14 mouse cellular contexts compared by ENCODE assay signal in genomic region chr4:43417269-43418062, GRCm38 (mm10). TPM values are rescaled to one million over a fixed set of nuclear protein-coding genes. Genes with fewer than 3 reads are reported as not detected.
DNase-seq lines count a peak whose midpoint lies in the region; ATAC-seq and TF ChIP-seq lines count a peak whose summit lies in the region.
"Had no signal": no experiment of that assay in that cellular context is flagged by ENCODE, and none has a peak within 500 bp of the region (broad histone marks: within the 10 kb centered on the region; RNA-seq: fewer than 3 reads in every experiment).

No protein-coding gene starts in this region.

- H3K36me3 ChIP-seq in heart, embryonic 10.5 days: peaks cover 40% of the 10 kb centered on the region
- peaks cover 43% of the 10 kb centered on the region for H3K36me3 ChIP-seq in lung, embryonic 14.5 days (ENCODE audit: insufficient read depth)
- 0 out of 2 replicates have a peak, but pooled peaks cover 6% of the 10 kb centered on the region for H3K36me3 ChIP-seq in liver, embryonic 15.5 days (replicated peaks)

- no peak overlapping the region for H3K9ac ChIP-seq in lung, embryonic 14.5 days
- H3K9ac ChIP-seq in liver, embryonic 15.5 days: no peak overlapping the region

- peak; percentile 50; the same call in 1 of the 2 replicates for ATAC-seq in lung, embryonic 14.5 days (ENCODE audit: insufficient read depth)
- peak; percentile 47; the same call in 1 of the 2 replicates for ATAC-seq in liver, embryonic 15.5 days (ENCODE audit: insufficient read depth)

- H3K27ac ChIP-seq in heart, embryonic 10.5 days: peak overlapping the region; percentile 59; the same call in 1 of the 2 replicates
- H3K27ac ChIP-seq in lung, embryonic 14.5 days (ENCODE audit: low read depth): peak overlapping the region; percentile 82
- no peak overlapping the region; the same call in 1 of the 2 replicates for H3K27ac ChIP-seq in liver, embryonic 15.5 days (replicated peaks)
- H3K27ac ChIP-seq: forebrain, embryonic 10.5 days; hindbrain, embryonic 13.5 days had no signal

- 0 out of 2 replicates have a peak overlapping the region, but pooled peaks have one; percentile 10 for H3K4me2 ChIP-seq in lung, embryonic 14.5 days
- H3K4me2 ChIP-seq in liver, embryonic 15.5 days: no peak overlapping the region
- H3K4me2 ChIP-seq: hindbrain, embryonic 13.5 days had no signal

- intact Hi-C loops in heart, postnatal 25 days (cut with DNase I): loop anchor here (1.0 kb wide), 1 partner anchor 10 kb away; no protein-coding TSS in a partner anchor

- no peak for DNase-seq in heart, embryonic 10.5 days (ENCODE audit: low spot score)
- no peak for DNase-seq in heart, postnatal 25 days (ENCODE audit: low spot score)
- DNase-seq in lung, embryonic 14.5 days: no peak
- no peak for DNase-seq in lung, postnatal 36 days
- DNase-seq in c-Kit-positive CD71-positive TER-119-negative erythroid progenitor cells, embryonic 14.5 days (ENCODE audit: low read depth): peak; percentile 62
- no peak for DNase-seq in urinary bladder, adult 18-20 months (ENCODE audit: low spot score in 2 of 2)
- DNase-seq in ovary, postnatal 36 days (ENCODE audit: low spot score): no peak
- DNase-seq: adrenal gland, postnatal 14 days; cerebellum, adult 18-20 months had no signal

- TF ChIP-seq CTCF in lung, embryonic 14.5 days (IDR thresholded peaks at IDR 0.05; ENCODE audit: low read depth): no peak

- peaks cover 16% of the 10 kb centered on the region for H3K27me3 ChIP-seq in heart, embryonic 10.5 days (ENCODE audit: insufficient read depth, poor library complexity, severe bottlenecking)
- no peaks in the 10 kb centered on the region for H3K27me3 ChIP-seq in lung, embryonic 14.5 days (ENCODE audit: insufficient read depth, low read length)
- H3K27me3 ChIP-seq in liver, embryonic 15.5 days: no peaks in the 10 kb centered on the region

- peaks cover 34% of the 10 kb centered on the region; the same call in 1 of the 2 replicates for H3K4me1 ChIP-seq in heart, embryonic 10.5 days
- peaks cover 3% of the 10 kb centered on the region; the same call in 1 of the 2 replicates for H3K4me1 ChIP-seq in lung, embryonic 14.5 days (ENCODE audit: insufficient read depth)
- peaks cover 10% of the 10 kb centered on the region; the same call in 1 of the 2 replicates for H3K4me1 ChIP-seq in liver, embryonic 15.5 days (replicated peaks)

- H3K9me3 ChIP-seq in heart, embryonic 10.5 days: no peaks in the 10 kb centered on the region
- H3K9me3 ChIP-seq in lung, embryonic 14.5 days (ENCODE audit: low read depth, low read length): no peaks in the 10 kb centered on the region
- no peaks in the 10 kb centered on the region for H3K9me3 ChIP-seq in liver, embryonic 15.5 days (replicated peaks)
- H3K9me3 ChIP-seq: forebrain, embryonic 10.5 days; hindbrain, embryonic 13.5 days had no signal

- no peak overlapping the region for H3K4me3 ChIP-seq in heart, embryonic 10.5 days
- H3K4me3 ChIP-seq in lung, embryonic 14.5 days (ENCODE audit: low read depth, low read length): no peak overlapping the region
- no peak overlapping the region for H3K4me3 ChIP-seq in liver, embryonic 15.5 days (replicated peaks)
- H3K4me3 ChIP-seq: forebrain, embryonic 10.5 days; hindbrain, embryonic 13.5 days had no signal

- WGBS in heart, embryonic 10.5 days: 63% methylated on average over 16 of the region's 16 CpGs
- 48% methylated on average over 16 of the region's 16 CpGs for WGBS in lung, embryonic 14.5 days
- WGBS in liver, embryonic 15.5 days (ENCODE audit: insufficient replicate concordance): 43% methylated on average over 16 of the region's 16 CpGs

RNA-seq across cellular contexts. Expression of gene Fam166b, which starts 11.5 kb away (rescaled TPM):
- not detected in 2 replicates for polyA plus RNA-seq in heart, embryonic 10.5 days (2016; fragmentation: Nextera tagmentation; extraction: Ambion mirVana)
- total RNA-seq in heart, postnatal 25 days (2021): not detected
- 0.32 and 0.34 TPM in 2 replicates for polyA plus RNA-seq in lung, embryonic 14.5 days (2014; fragmentation: Nextera tagmentation; extraction: Ambion mirVana)
- polyA plus RNA-seq in liver, embryonic 15.5 days (2015; fragmentation: Nextera tagmentation; extraction: Ambion mirVana): not detected in 2 replicates
- total RNA-seq: adrenal gland, postnatal 14 days; gastrocnemius, adult 8-10 months; megakaryocyte, adult 5-6 weeks had no signal

RNA-seq across cellular contexts. Expression of gene Tesk1, which starts 24.3 kb away (rescaled TPM):
- polyA plus RNA-seq in heart, embryonic 10.5 days (2016; fragmentation: Nextera tagmentation; extraction: Ambion mirVana): 5.0 and 6.3 TPM in 2 replicates
- 10 to 100 TPM; 33.1 to 34.4 TPM for total RNA-seq in heart, postnatal 25 days (2021)
- 12.6 and 15.9 TPM in 2 replicates for polyA plus RNA-seq in lung, embryonic 14.5 days (2014; fragmentation: Nextera tagmentation; extraction: Ambion mirVana)
- 1.0 and 1.2 TPM in 2 replicates for polyA plus RNA-seq in liver, embryonic 15.5 days (2015; fragmentation: Nextera tagmentation; extraction: Ambion mirVana)

RNA-seq across cellular contexts. Expression of gene Rusc2, which starts 35.7 kb away (rescaled TPM):
- 9.9 and 11.2 TPM in 2 replicates for polyA plus RNA-seq in heart, embryonic 10.5 days (2016; fragmentation: Nextera tagmentation; extraction: Ambion mirVana)
- 10 to 100 TPM; 35.3 to 49.1 TPM for total RNA-seq in heart, postnatal 25 days (2021)
- polyA plus RNA-seq in lung, embryonic 14.5 days (2014; fragmentation: Nextera tagmentation; extraction: Ambion mirVana): 5.0 and 5.8 TPM in 2 replicates
- polyA plus RNA-seq in liver, embryonic 15.5 days (2015; fragmentation: Nextera tagmentation; extraction: Ambion mirVana): 1.4 and 2.8 TPM in 2 replicates

RNA-seq across cellular contexts. Expression of gene Cd72, which starts 37.0 kb away (rescaled TPM):
- polyA plus RNA-seq in heart, embryonic 10.5 days (2016; fragmentation: Nextera tagmentation; extraction: Ambion mirVana): 0.70 and 1.4 TPM in 2 replicates
- under 1 TPM; 0.81 to 0.87 TPM for total RNA-seq in heart, postnatal 25 days (2021)
- 3.2 TPM in 2 replicates for polyA plus RNA-seq in lung, embryonic 14.5 days (2014; fragmentation: Nextera tagmentation; extraction: Ambion mirVana)
- polyA plus RNA-seq in liver, embryonic 15.5 days (2015; fragmentation: Nextera tagmentation; extraction: Ambion mirVana): 0.94 and 1.4 TPM in 2 replicates
- total RNA-seq: gastrocnemius, adult 8-10 months had no signal
